Mouse (Mus musculus): ENCODE data around the gene Rps27rt. TPM values are rescaled to one million over a fixed set of nuclear protein-coding genes. Genes with fewer than 3 reads are reported as not detected.

Rps27rt gene
- polyA plus RNA-seq, 1 experiment from 2014 or later, result 423 TPM

DNA sequence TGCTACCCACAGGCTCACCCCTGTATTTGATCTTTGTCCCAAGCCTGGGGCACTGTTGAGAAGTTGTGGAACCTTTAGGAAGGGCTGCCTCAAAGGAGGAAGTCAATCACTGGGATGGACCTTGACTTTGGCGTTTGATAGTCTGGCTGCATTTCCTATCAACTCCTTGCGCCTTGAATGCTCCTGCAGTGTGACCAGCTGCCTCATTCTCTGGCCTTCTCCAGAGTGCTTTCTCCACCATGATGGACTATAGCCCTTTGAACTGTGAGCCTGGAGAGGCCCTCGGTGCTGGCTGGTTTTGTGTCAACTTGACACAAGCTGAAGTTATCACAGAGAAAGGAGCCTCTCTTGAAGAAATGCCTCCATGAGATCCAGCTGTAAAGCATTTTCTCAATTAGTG lies 37.9 kb downstream of the Rps27rt start:
- ATAC-seq (replicated peaks; ENCODE audit: low FRiP score), result no peak
- no peaks in the 10 kb centered on the region for H3K9me3 ChIP-seq (ENCODE audit: control insufficient read depth, low read length)
- H3K27me3 ChIP-seq (replicated peaks; ENCODE audit: control insufficient read depth, insufficient read depth, low read length), result no peaks in the 10 kb centered on the region
- no peak overlapping the region for H3K27ac ChIP-seq (ENCODE audit: low read depth, low read length)
- H3K4me3 ChIP-seq (ENCODE audit: low read depth, low read length), result no peak overlapping the region
- no peaks in the 10 kb centered on the region for H3K36me3 ChIP-seq (ENCODE audit: control insufficient read depth, insufficient read depth, low read length)
- H3K4me1 ChIP-seq (replicated peaks; ENCODE audit: control insufficient read depth, insufficient read depth, low read length), result no peaks in the 10 kb centered on the region
- 72% methylated on average over 3 of the region's 3 CpGs for whole genome bisulfite sequencing
- H3K4me2 ChIP-seq, result no peak overlapping the region
- DNase-seq (ENCODE audit: low spot score), result no peak
- no peak overlapping the region for H3K9ac ChIP-seq (ENCODE audit: low read depth, low read length)

DNA sequence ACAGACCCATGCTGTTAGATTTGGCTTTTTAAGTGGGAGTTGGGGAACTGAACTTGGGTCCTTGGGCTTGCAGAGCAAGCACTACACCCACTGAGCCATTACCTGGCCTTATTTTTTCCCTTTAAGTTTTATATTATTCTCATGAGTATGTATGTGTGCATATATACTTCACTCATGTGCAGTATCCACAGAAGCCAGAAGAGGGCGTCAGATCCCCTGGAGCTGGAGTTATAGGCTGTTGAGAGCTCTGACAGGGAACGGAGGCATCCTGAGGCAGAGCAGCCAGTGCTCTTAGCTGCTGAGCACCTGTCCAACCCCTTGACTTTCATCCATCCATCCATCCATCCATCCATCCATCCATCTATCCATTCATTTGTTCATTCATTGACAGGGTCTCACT lies 45.9 kb downstream of the Rps27rt start:
- Histone ChIP-seq H3K9me3 (ENCODE audit: control insufficient read depth, low read length) (no peaks in the 10 kb centered on the region), H3K4me1 (replicated peaks; ENCODE audit: control insufficient read depth, insufficient read depth, low read length) (peaks cover 8% of the 10 kb centered on the region), H3K27me3 (replicated peaks; ENCODE audit: control insufficient read depth, insufficient read depth, low read length) (no peaks in the 10 kb centered on the region), H3K4me2 (no peak overlapping the region), H3K36me3 (ENCODE audit: control insufficient read depth, insufficient read depth, low read length) (no peaks in the 10 kb centered on the region), H3K9ac (ENCODE audit: low read depth, low read length) (no peak overlapping the region), H3K27ac (ENCODE audit: low read depth, low read length) (no peak overlapping the region), H3K4me3 (ENCODE audit: low read depth, low read length) (no peak overlapping the region)
- ATAC-seq (replicated peaks; ENCODE audit: low FRiP score) (no peak), DNase-seq (ENCODE audit: low spot score) (no peak)
- 70% methylated on average over 2 of the region's 2 CpGs for WGBS

DNA sequence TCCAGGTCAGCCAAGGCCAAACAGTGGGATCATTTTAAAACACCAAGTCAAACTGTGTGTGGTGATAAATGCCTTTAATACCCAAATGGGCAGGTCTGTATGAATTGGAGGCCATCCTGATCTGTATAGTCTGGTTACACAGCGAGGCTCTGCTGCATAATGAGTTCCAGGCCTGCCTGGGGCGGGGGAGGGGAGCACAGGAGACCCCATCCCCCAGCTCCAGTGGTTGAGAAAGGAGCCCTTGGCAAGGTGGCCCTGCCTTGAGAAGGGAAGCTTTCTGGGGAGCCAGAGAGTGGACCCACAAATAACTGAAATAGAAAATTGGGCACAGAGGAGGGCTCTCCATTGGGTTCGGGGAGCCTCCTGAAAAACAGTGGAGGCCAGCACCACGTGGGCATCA lies 47.2 kb downstream of the Rps27rt start:
- ATAC-seq (replicated peaks; ENCODE audit: low FRiP score), result no peak
- Histone ChIP-seq H3K27ac (ENCODE audit: low read depth, low read length) (no peak overlapping the region), H3K4me2 (no peak overlapping the region), H3K4me3 (ENCODE audit: low read depth, low read length) (no peak overlapping the region), H3K9ac (ENCODE audit: low read depth, low read length) (no peak overlapping the region), H3K36me3 (ENCODE audit: control insufficient read depth, insufficient read depth, low read length) (no peaks in the 10 kb centered on the region), H3K4me1 (replicated peaks; ENCODE audit: control insufficient read depth, insufficient read depth, low read length) (peaks cover 8% of the 10 kb centered on the region), H3K27me3 (replicated peaks; ENCODE audit: control insufficient read depth, insufficient read depth, low read length) (no peaks in the 10 kb centered on the region), H3K9me3 (ENCODE audit: control insufficient read depth, low read length) (no peaks in the 10 kb centered on the region)
- 79% methylated on average over 4 of the region's 4 CpGs for WGBS
- DNase-seq (ENCODE audit: low spot score), result no peak

DNA sequence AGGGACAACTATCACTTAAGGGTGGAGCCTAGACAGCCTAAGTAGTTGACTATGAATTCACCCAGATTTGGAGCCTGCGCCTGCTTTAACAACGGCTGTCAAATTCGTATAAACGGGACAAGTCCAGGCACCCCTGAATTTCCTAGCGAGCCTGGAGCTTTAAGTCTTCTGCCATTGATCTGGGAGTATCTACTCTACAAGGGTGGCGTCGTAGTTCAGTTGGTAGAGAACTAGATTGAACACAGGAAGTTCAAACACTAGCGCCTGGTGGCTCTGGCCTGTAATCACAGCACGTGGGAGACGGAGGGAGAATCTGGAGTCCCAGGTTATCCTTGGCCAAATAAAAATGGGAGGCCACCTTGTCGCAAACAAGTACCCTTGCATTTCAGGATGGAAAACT lies 48.3 kb downstream of the Rps27rt start:
- Histone ChIP-seq H3K27ac (ENCODE audit: low read depth, low read length) (no peak overlapping the region; the same call in 1 of the 2 replicates), H3K4me3 (ENCODE audit: low read depth, low read length) (peak overlapping the region; percentile 84), H3K4me1 (replicated peaks; ENCODE audit: control insufficient read depth, insufficient read depth, low read length) (peaks cover 8% of the 10 kb centered on the region), H3K36me3 (ENCODE audit: control insufficient read depth, insufficient read depth, low read length) (no peaks in the 10 kb centered on the region), H3K27me3 (replicated peaks; ENCODE audit: control insufficient read depth, insufficient read depth, low read length) (no peaks in the 10 kb centered on the region), H3K9me3 (ENCODE audit: control insufficient read depth, low read length) (no peaks in the 10 kb centered on the region), H3K9ac (ENCODE audit: low read depth, low read length) (peak overlapping the region; percentile 68; the same call in 1 of the 2 replicates), H3K4me2 (peak overlapping the region; percentile 98)
- ATAC-seq (replicated peaks; ENCODE audit: low FRiP score) (no peak), DNase-seq (ENCODE audit: low spot score) (no peak)
- WGBS, result 54% methylated on average over 11 of the region's 11 CpGs

DNA sequence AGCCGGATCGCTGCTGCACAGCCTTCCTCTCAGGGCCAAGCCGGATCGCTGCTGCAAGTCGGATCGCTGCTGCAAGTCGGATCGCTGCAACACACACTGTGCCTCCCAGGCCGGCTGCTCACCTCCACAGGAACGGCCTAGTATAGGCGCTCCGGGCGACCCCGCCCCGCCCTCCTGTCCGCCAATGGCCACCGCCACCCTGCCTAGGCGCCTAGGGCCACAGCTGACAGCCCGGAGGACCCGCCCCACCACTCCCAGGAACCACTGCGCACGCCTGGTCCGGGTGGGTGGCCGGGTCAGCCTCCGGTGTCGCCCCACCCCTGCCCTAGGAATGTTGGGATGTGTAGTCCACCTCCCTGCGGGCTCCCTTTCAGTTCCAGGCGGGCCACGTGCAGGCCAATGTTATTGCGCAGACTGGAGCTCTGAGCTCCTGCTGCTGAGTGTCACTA lies 48.8 kb downstream of the Rps27rt start, which contains the start of gene Gpd1l:
Gene Gpd1l (minus strand): TSS at position 265 of the 449 bp plus-strand sequence.
- whole genome bisulfite sequencing, result under 1% methylated on average over 29 of the region's 30 CpGs
- Histone ChIP-seq H3K4me1 (replicated peaks; ENCODE audit: control insufficient read depth, insufficient read depth, low read length) (peaks cover 8% of the 10 kb centered on the region), H3K27ac (ENCODE audit: low read depth, low read length) (peak within 1 kb of the TSS; percentile 66), H3K4me3 (ENCODE audit: low read depth, low read length) (peak within 1 kb of the TSS; percentile 84), H3K9ac (ENCODE audit: low read depth, low read length) (peak within 1 kb of the TSS; percentile 68), H3K36me3 (ENCODE audit: control insufficient read depth, insufficient read depth, low read length) (no peaks in the 10 kb centered on the region), H3K27me3 (replicated peaks; ENCODE audit: control insufficient read depth, insufficient read depth, low read length) (no peaks in the 10 kb centered on the region), H3K9me3 (ENCODE audit: control insufficient read depth, low read length) (no peaks in the 10 kb centered on the region), H3K4me2 (peak within 1 kb of the TSS; percentile 98)
- DNase-seq (ENCODE audit: low spot score) (peak; percentile 97), ATAC-seq (replicated peaks; ENCODE audit: low FRiP score) (peak; percentile 99)

DNA sequence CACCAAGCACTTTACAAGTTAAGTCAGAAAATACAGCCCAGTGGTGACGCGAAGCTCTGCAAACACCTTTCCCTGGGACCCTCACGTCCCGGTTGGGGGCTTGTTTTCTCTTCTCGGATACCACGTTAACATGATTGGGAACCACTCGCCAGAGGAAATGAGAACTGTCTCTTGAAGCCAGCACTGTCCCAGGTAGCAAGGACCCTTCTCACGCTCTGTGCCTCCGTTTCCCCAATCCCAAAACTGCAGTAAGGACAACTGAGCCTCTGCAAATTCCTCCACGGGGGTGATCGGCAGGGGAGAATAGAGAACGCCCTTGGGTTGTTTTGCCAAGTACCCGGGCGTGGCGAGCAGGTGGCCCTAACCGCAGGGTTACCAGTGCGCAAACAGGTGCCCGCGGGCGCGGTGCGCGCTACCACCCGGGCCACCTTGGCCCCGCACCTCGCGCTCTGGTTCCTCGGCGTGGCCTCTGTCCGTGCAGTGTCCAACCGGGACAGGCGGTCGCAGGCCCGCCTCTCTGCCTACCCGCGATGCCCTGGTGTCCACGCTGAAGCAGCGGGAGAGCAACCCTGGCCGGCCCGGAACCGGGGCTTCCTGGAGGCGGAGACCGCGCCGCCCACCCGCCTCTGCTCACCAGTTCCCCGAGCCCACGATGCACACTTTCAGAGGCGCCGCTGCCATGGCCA lies 49.4 kb downstream of the Rps27rt start:
- WGBS, result under 1% methylated on average over 50 of the region's 50 CpGs
- no peaks in the 10 kb centered on the region for H3K36me3 ChIP-seq (ENCODE audit: control insufficient read depth, insufficient read depth, low read length)
- H3K27ac ChIP-seq (ENCODE audit: low read depth, low read length), result peak overlapping the region; percentile 66
- H3K4me1 ChIP-seq (replicated peaks; ENCODE audit: control insufficient read depth, insufficient read depth, low read length), result peaks cover 8% of the 10 kb centered on the region
- H3K27me3 ChIP-seq (replicated peaks; ENCODE audit: control insufficient read depth, insufficient read depth, low read length), result no peaks in the 10 kb centered on the region
- H3K9ac ChIP-seq (ENCODE audit: low read depth, low read length), result peak overlapping the region; percentile 68
- peak overlapping the region; percentile 84 for H3K4me3 ChIP-seq (ENCODE audit: low read depth, low read length)
- DNase-seq (ENCODE audit: low spot score), result no peak
- ATAC-seq (replicated peaks; ENCODE audit: low FRiP score), result peak; percentile 28
- H3K9me3 ChIP-seq (ENCODE audit: control insufficient read depth, low read length), result no peaks in the 10 kb centered on the region
- peak overlapping the region; percentile 98 for H3K4me2 ChIP-seq

DNA sequence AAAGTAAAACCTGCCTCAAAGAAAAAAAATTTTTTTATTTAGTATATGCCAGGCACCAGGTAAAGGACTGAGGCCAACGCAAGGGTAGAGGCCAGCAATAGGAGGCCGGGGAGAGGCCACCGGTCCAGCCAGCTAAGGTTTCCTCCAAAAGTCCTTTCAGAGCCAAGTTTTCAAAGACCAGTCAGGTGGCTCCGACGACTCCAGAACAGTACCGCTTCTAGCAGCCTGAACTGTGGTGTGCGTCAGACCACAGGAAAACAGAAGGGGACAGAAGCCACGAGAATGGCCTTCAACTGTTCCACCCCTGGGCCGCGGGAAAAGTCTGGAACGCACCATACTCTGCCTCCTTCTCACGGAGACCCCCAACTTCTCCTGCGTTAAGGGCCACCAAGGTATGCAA lies 49.9 kb downstream of the Rps27rt start:
- Histone ChIP-seq H3K27ac (ENCODE audit: low read depth, low read length) (no peak overlapping the region), H3K36me3 (ENCODE audit: control insufficient read depth, insufficient read depth, low read length) (no peaks in the 10 kb centered on the region), H3K4me2 (peak overlapping the region; percentile 98), H3K9me3 (ENCODE audit: control insufficient read depth, low read length) (no peaks in the 10 kb centered on the region), H3K4me1 (replicated peaks; ENCODE audit: control insufficient read depth, insufficient read depth, low read length) (peaks cover 8% of the 10 kb centered on the region), H3K9ac (ENCODE audit: low read depth, low read length) (peak overlapping the region; percentile 68), H3K4me3 (ENCODE audit: low read depth, low read length) (peak overlapping the region; percentile 84), H3K27me3 (replicated peaks; ENCODE audit: control insufficient read depth, insufficient read depth, low read length) (no peaks in the 10 kb centered on the region)
- ATAC-seq (replicated peaks; ENCODE audit: low FRiP score), result no peak
- DNase-seq (ENCODE audit: low spot score), result no peak
- WGBS, result 22% methylated on average over 13 of the region's 13 CpGs

Measured in liver, embryonic 11.5 days (tissue).